Mouse (Mus musculus) macrophage (primary cell): ENCODE data around the gene Sel1l. TPM values are rescaled to one million over a fixed set of nuclear protein-coding genes. Genes with fewer than 3 reads are reported as not detected.

ENCODE experiments used
- H3K27ac ChIP-seq: fragments of 350-480 bp; formaldehyde crosslinking; 2 replicates; pipeline ENCODE4 v1.9.0; 2021
- H3K36me3 ChIP-seq: fragments of 350-480 bp; formaldehyde crosslinking; 2 replicates; pipeline ENCODE4 v1.9.0; 2021; ENCODE audit errors: inconsistent target
- H3K4me3 ChIP-seq: fragments of 350-480 bp; formaldehyde crosslinking; 2 replicates; pipeline ENCODE4 v1.9.0; 2021; ENCODE audit errors: inconsistent target
- H3K79me2 ChIP-seq: fragments of 350-480 bp; formaldehyde crosslinking; 2 replicates; pipeline ENCODE4 v1.9.0; 2021; ENCODE audit errors: inconsistent target
- WGBS: methylation state at CpG from one replicate; pipeline ENCODE4 v1.1.7; 2026; ENCODE audit warnings: inconsistent platforms; ENCODE audit not compliant: missing documents; 5-methylcytosine and 5-hydroxymethylcytosine counted together
- polyA plus RNA-seq: library from polyadenylated mRNA; stranded (reverse); fragments of 250-400 nt; gene quantifications from 3 replicates; pipeline ENCODE4 v1.2.4, GENCODE M21; 2018; ENCODE audit warnings: inconsistent platforms

The Sel1l gene
- polyA plus RNA-seq, 1 experiment from 2014 or later: 76.5 TPM

DNA sequence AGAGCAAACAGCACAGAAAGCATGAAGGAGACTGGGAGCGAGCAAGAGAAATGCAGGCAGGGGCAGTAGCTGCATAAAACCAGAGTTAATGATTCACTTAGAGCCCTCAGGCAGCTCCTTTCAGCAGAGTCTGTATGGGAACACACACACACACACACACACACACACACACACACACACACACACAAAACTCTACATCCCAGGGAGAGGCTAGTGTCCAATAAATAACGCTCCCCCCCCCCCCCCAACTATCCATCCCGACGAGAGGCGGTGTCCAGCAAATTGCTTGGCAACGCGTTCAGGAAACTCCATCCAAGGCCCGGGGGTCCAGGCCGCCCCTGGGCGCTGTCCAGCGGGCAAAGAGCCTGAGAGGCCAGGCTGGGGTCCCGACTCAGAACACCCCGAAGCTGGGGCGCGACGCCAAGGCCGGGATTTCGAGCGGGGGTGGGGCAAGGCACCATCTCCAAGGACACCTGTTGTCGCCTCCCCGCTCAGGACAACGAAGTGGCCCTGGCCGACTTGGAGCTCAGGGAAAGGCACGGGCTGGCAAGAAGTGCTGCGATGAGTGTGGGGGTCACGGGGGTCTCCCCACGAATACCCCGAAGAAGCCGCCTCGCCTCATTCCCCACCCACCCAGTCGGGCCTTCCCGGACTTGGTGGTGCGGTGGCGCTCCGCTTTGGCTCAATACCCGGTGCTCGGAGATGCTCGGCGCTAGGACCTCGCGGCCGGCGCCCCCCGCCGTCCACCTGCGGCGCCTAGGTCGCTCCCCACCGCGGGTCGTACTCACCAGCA is 70.5 kb downstream of the Sel1l start:
- Histone ChIP-seq H3K79me2 (no peaks in the 10 kb centered on the region), H3K27ac (no peak overlapping the region), H3K36me3 (no peaks in the 10 kb centered on the region), H3K4me3 (peak overlapping the region; percentile 5; the same call in 1 of the 2 replicates)
- 4% methylated on average over 42 of the region's 51 CpGs for WGBS

- 61% methylated on average over 5 of the region's 5 CpGs for WGBS
- Histone ChIP-seq H3K36me3 (no peaks in the 10 kb centered on the region), H3K79me2 (no peaks in the 10 kb centered on the region), H3K4me3 (no peak overlapping the region), H3K27ac (no peak overlapping the region)
Observed at GRCm38 (mm10) chr12:91776342-91776741, 72.6 kb downstream of the Sel1l start.

DNA sequence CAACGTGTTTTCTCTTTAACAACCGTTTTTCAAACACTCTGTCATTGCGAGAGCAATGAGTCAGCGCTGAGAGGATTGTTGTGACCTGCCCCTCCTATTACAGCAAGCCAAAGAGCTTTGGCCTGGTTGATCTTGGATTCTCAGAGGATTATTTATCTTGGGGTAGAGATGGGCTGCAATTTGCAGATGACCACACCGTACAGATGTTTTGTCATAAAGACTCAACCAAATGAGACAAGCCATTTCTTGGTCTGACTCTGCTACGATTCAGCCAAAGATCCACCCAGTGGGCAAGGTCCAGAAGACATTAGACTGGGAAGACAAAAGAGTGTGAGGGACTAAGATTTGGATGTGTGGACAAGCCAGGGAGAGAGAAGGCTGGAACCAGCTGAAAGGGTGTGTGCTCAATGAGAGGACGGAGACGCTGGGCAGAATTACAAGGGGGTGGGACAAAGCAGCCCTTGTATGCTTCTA is 74.1 kb downstream of the Sel1l start:
- no peak overlapping the region for H3K27ac ChIP-seq
- no peaks in the 10 kb centered on the region for H3K79me2 ChIP-seq
- 54% methylated on average over 8 of the region's 8 CpGs for whole genome bisulfite sequencing
- H3K4me3 ChIP-seq: no peak overlapping the region
- H3K36me3 ChIP-seq: no peaks in the 10 kb centered on the region

GRCm38 (mm10) chr12:91768871-91769270 is 80.1 kb downstream of the Sel1l start:
- H3K79me2 ChIP-seq: no peaks in the 10 kb centered on the region
- no peak overlapping the region for H3K4me3 ChIP-seq
- H3K27ac ChIP-seq: no peak overlapping the region
- 100% methylated on average over 1 of the region's 2 CpGs for WGBS
- no peaks in the 10 kb centered on the region for H3K36me3 ChIP-seq

DNA sequence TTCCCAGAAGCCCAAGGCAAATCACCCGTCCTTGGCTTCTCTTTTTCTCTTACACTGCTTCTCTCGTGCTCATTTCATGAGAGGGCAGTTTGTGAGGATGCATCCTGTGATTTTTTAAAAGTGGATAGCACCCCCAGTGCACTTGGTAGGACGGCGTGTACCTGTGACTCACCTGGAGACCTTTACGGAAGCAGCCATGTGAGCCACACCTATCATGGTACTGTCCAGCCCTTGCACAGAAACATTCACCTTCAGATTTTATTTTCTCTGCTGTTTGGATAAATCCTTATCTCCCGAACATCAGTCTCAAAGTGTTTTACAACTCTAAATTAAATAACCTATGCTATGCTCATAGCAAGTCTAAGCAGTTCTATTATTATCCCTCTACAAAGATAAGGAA is 80.8 kb downstream of the Sel1l start:
- 94% methylated on average over 6 of the region's 6 CpGs for WGBS
- Histone ChIP-seq H3K27ac (no peak overlapping the region), H3K4me3 (no peak overlapping the region), H3K36me3 (no peaks in the 10 kb centered on the region), H3K79me2 (no peaks in the 10 kb centered on the region)

- H3K36me3 ChIP-seq: no peaks in the 10 kb centered on the region
- no peaks in the 10 kb centered on the region for H3K79me2 ChIP-seq
- H3K27ac ChIP-seq: peak overlapping the region; percentile 72
- peak overlapping the region; percentile 27 for H3K4me3 ChIP-seq
- 7% methylated on average over 14 of the region's 14 CpGs for WGBS
Observed at GRCm38 (mm10) chr12:91766338-91767107, 82.4 kb downstream of the Sel1l start.

DNA sequence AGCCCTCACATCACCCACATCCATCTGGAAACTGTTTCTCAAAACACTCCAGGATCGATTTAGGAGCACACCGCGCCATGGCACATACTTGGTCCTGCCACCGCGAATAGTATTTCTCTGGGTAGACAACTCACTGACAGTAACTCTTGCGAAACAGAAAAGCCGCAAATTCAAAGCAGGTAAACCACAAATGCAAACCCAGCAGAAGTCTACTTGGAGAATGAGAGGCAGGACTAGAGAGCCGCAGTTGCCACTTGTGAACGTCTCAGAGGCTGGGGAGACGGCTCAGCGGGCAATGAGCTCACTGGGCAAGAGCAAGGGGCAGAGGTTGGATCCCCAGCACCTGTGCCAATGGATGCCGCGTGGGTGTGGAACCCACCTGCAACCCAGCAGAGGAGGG is 83.5 kb downstream of the Sel1l start:
- Histone ChIP-seq H3K4me3 (peak overlapping the region; percentile 14), H3K36me3 (no peaks in the 10 kb centered on the region), H3K79me2 (no peaks in the 10 kb centered on the region), H3K27ac (peak overlapping the region; percentile 72)
- 2% methylated on average over 13 of the region's 13 CpGs for WGBS

DNA sequence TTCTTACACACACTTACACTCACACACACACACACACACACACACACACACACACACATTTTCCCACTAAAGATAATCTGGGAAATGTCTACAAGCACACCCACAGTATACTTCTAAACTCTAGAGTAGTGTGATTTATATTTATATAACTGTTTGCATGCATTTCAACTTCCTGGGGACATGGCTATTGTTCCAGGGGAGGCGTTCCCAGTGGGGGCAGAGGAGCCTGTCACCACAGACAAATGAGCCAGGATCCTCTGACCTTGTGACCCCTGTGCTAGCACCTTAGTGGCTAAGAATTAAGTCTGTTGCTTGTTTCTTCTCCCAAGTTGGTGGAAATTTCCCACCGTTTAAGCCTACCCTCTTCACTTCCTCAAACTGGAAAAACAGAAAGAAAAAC is 83.9 kb downstream of the Sel1l start:
- peak overlapping the region; percentile 14 for H3K4me3 ChIP-seq
- 5% methylated on average over 2 of the region's 2 CpGs for WGBS
- H3K27ac ChIP-seq: peak overlapping the region; percentile 72
- no peaks in the 10 kb centered on the region for H3K36me3 ChIP-seq
- H3K79me2 ChIP-seq: no peaks in the 10 kb centered on the region

DNA sequence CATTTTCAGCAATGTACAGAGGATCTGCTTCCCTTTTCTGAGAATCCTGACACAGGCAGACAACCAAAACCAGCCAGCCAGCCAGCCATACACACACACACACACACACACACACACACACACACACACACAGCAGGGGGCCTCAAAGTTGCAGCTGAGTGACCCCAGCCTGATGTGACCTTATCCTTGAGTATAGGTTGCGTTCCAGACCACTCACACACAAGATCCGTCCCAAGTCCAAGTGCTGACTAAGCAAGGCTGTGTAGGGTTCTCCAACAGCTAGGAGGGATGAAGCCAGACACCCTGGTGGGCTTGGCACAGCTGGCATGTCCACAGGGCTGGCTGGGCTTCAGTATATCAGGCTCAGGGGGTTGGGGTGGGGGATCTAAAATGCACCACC is 84.5 kb downstream of the Sel1l start:
- Histone ChIP-seq H3K27ac (peak overlapping the region; percentile 72), H3K36me3 (no peaks in the 10 kb centered on the region), H3K79me2 (no peaks in the 10 kb centered on the region), H3K4me3 (no peak overlapping the region)
- 49% methylated on average over 2 of the region's 2 CpGs for WGBS

GRCm38 (mm10) chr12:91759836-91760235 is 89.1 kb downstream of the Sel1l start:
- no peak overlapping the region for H3K4me3 ChIP-seq
- 97% methylated on average over 3 of the region's 3 CpGs for WGBS
- H3K79me2 ChIP-seq: no peaks in the 10 kb centered on the region
- H3K27ac ChIP-seq: no peak overlapping the region
- no peaks in the 10 kb centered on the region for H3K36me3 ChIP-seq

- no peaks in the 10 kb centered on the region for H3K36me3 ChIP-seq
- no peak overlapping the region for H3K4me3 ChIP-seq
- WGBS: 90% methylated on average over 13 of the region's 13 CpGs
- H3K27ac ChIP-seq: no peak overlapping the region
- no peaks in the 10 kb centered on the region for H3K79me2 ChIP-seq
Observed at GRCm38 (mm10) chr12:91757854-91758562, 90.9 kb downstream of the Sel1l start.

DNA sequence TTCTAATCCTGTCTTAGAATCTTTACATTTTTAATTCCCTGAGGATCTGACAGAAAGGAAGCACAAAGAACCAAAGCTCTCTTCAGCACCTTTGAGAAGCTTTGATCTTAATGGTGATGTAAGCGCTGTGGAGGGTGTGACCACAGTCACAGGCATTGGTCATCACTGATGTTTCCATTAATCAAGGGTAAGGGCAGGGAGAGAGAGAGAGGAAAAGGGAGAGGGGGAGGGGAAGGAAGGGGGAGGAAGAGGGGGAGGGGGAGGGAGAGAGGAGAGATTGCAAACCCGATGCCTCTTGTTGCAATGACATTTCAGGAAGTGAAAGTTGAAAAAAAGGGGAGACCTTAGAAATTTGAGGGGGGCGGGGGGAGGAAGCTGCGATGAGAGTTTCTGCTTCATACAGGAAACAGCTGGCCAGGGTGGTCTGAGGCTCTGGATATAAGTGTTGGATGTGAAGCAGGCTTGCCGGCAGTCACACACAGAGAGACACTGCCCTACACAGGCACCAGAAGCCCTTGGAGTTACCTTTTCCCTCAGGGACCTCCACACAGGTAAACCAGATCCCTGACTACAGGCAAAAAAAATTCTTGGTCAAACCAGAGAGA is 92.3 kb downstream of the Sel1l start:
- H3K27ac ChIP-seq: peak overlapping the region; percentile 33; the same call in 1 of the 2 replicates
- no peaks in the 10 kb centered on the region for H3K79me2 ChIP-seq
- no peak overlapping the region for H3K4me3 ChIP-seq
- 4% methylated on average over 5 of the region's 5 CpGs for WGBS
- no peaks in the 10 kb centered on the region for H3K36me3 ChIP-seq
